Mouse (Mus musculus): ENCODE measurements around the gene Asb16. TPM values are rescaled to one million over a fixed set of nuclear protein-coding genes. Genes with fewer than 3 reads are reported as not detected.

The Asb16 gene
- polyA plus RNA-seq (2017; shearing (Covaris generic)): not detected

GRCm38 (mm10) chr11:102268520-102269244, at the start of gene Asb16:
Gene Asb16, plus strand, starts transcription at chr11:102268743.

GRCm38 (mm10) chr11:102230006-102230741, 38.4 kb upstream of the Asb16 start, which contains the start of gene Hdac5:
Gene Hdac5, minus strand, starts transcription at chr11:102230166.

GRCm38 (mm10) chr11:102248630-102249230, 19.8 kb upstream of the Asb16 start, which contains the start of gene BC030867:
Gene BC030867, plus strand, starts transcription at chr11:102248882.

GRCm38 (mm10) chr11:102284501-102285094, 16.1 kb downstream of the Asb16 start, which contains the start of gene Tmub2:
Gene Tmub2, plus strand, starts transcription at chr11:102284931.

GRCm38 (mm10) chr11:102296491-102297472, 28.2 kb downstream of the Asb16 start, which contains the start of gene Atxn7l3:
Gene Atxn7l3, minus strand, starts transcription at chr11:102296631.

GRCm38 (mm10) chr11:102319410-102319792, 50.9 kb downstream of the Asb16 start, which contains the start of gene Ubtf:
Gene Ubtf, minus strand, starts transcription at chr11:102319742.

Other genes with a start within 250 kb of the Asb16 start
- under 1 TPM; 0.06 to 0.15 TPM for gene Mpp3, start 240.3 kb upstream of the Asb16 start, polyA plus RNA-seq (2017; shearing (Covaris generic))
- gene Cd300lg, start 227.2 kb upstream of the Asb16 start, polyA plus RNA-seq (2017; shearing (Covaris generic)): under 1 TPM in 1 of 2 experiments, not detected in 1; 0.21 TPM
- 1 to 10 TPM; 1.5 to 3.2 TPM for gene Mpp2, start 180.2 kb upstream of the Asb16 start, polyA plus RNA-seq (2017; shearing (Covaris generic))
- gene Ppy, start 167.4 kb upstream of the Asb16 start, polyA plus RNA-seq (2017; shearing (Covaris generic)): not detected
- gene Pyy, start 160.9 kb upstream of the Asb16 start, polyA plus RNA-seq (2017; shearing (Covaris generic)): not detected
- under 1 TPM in 1 of 2 experiments, not detected in 1; 0.14 TPM for gene Nags, start 123.2 kb upstream of the Asb16 start, polyA plus RNA-seq (2017; shearing (Covaris generic))
- gene Tmem101, start 112.3 kb upstream of the Asb16 start, polyA plus RNA-seq (2017; shearing (Covaris generic)): 10 to 100 TPM in 1 of 2 experiments, 1 to 10 TPM in 1; 4.9 to 10.4 TPM
- gene Lsm12, start 83.4 kb upstream of the Asb16 start, polyA plus RNA-seq (2017; shearing (Covaris generic)): 10 to 100 TPM; 71.5 to 99.9 TPM
- 10 to 100 TPM; 23.4 to 38.3 TPM for gene G6pc3, start 79.1 kb upstream of the Asb16 start, polyA plus RNA-seq (2017; shearing (Covaris generic))
- gene Hdac5, start 38.6 kb upstream of the Asb16 start, polyA plus RNA-seq (2017; shearing (Covaris generic)): 10 to 100 TPM; 23.2 to 25.0 TPM
- gene BC030867, start 19.9 kb upstream of the Asb16 start, polyA plus RNA-seq (2017; shearing (Covaris generic)): 1 to 10 TPM; 1.3 to 2.5 TPM
- gene Tmub2, start 16.2 kb downstream of the Asb16 start, polyA plus RNA-seq (2017; shearing (Covaris generic)): 10 to 100 TPM; 53.2 to 53.9 TPM
- 10 to 100 TPM; 18.9 to 21.8 TPM for gene Atxn7l3, start 27.9 kb downstream of the Asb16 start, polyA plus RNA-seq (2017; shearing (Covaris generic))
- 100 to 1,000 TPM; 104 to 123 TPM for gene Ubtf, start 51.0 kb downstream of the Asb16 start, polyA plus RNA-seq (2017; shearing (Covaris generic))
- gene Slc4a1, start 97.5 kb downstream of the Asb16 start, polyA plus RNA-seq (2017; shearing (Covaris generic)): 1 to 10 TPM; 3.0 to 3.3 TPM
- 10 to 100 TPM; 25.8 to 29.9 TPM for gene Rundc3a, start 124.7 kb downstream of the Asb16 start, polyA plus RNA-seq (2017; shearing (Covaris generic))
- 10 to 100 TPM; 78.1 to 93.5 TPM for gene Slc25a39, start 139.2 kb downstream of the Asb16 start, polyA plus RNA-seq (2017; shearing (Covaris generic))
- gene Grn, start 161.6 kb downstream of the Asb16 start, polyA plus RNA-seq (2017; shearing (Covaris generic)): 10 to 100 TPM; 42.4 to 63.7 TPM
- gene Fam171a2, start 178.9 kb downstream of the Asb16 start, polyA plus RNA-seq (2017; shearing (Covaris generic)): under 1 TPM in 1 of 2 experiments, not detected in 1; 0.32 TPM
- gene Itga2b, start 201.4 kb downstream of the Asb16 start, polyA plus RNA-seq (2017; shearing (Covaris generic)): 1 to 10 TPM in 1 of 2 experiments, under 1 TPM in 1; 0.64 to 1.1 TPM